Mouse (Mus musculus): ENCODE data around the gene Hdhd3. TPM values are rescaled to one million over a fixed set of nuclear protein-coding genes. Genes with fewer than 3 reads are reported as not detected.
A peak's percentile ranks its signal among the peaks of the same experiment; 100 is the strongest.
"Not testable (repeated sequence)": the region's sequence is repeated elsewhere in the genome, so short reads cannot be mapped to it uniquely, and the experiment has no call there.

Gene Hdhd3
- polyA plus RNA-seq, 1 experiment = 7.0 TPM

DNA sequence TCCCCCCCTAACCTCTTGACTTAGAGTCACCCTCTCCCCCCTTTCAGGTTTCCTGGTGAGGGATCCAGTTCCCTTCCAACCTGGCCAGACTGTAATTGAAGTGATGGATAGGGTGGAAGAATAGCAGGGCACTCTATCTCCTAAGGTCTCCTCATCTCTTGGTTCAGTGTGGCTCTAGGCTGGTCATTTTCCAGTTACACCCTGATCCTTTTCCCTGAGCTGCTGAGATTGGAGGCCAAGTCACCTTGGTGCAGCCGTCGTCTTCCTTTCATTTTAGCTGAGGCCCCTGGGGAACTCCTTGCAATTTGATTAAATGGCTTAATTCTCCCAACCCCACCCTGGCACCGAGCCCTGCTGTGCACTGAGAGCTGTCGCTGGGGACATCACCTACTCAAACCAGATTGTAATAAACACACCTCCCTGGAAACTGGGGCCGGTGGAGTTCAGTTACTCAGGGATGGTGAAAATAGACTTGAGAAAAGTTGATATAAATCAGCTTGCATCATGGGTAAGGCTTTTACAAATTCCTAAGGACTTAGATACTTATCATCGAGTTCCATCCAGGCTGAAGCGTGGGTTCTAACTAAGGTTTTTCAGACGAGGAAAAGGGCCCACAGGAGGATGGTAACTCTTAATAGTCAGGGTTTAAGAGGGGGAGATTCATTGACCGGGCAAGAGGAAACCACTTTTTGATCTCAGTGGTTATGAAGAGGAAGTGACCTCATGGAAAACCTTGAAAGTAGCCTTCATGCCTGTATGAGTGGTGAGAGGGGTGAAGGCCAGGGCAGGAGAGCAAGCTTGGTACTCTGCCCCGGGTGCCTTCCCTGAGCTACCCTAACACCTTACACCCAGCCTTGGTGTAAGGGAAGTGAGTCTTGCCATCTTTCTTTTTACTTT, 22.3 kb downstream of the Hdhd3 start:
- no peak for DNase-seq
- no peak overlapping the region for H3K4me3 ChIP-seq (ENCODE audit: control insufficient read depth, insufficient read depth, low read length)
- H3K36me3 ChIP-seq (ENCODE audit: control insufficient read depth, insufficient read depth, low read length) = no peaks in the 10 kb centered on the region
- TF ChIP-seq CTCF (IDR thresholded peaks at IDR 0.05; ENCODE audit: borderline replicate concordance, control insufficient read depth, extremely low read depth, insufficient read depth, low read length, poor library complexity) = no peak
- H3K27me3 ChIP-seq (ENCODE audit: control insufficient read depth, insufficient read depth, low read length) = no peaks in the 10 kb centered on the region
- WGBS = 25% methylated on average over 10 of the region's 10 CpGs
- H3K27ac ChIP-seq (ENCODE audit: control insufficient read depth, insufficient read depth, low read length) = no peak overlapping the region
- peaks cover 27% of the 10 kb centered on the region for H3K4me1 ChIP-seq (replicated peaks; ENCODE audit: control insufficient read depth, insufficient read depth, low read length)

DNA sequence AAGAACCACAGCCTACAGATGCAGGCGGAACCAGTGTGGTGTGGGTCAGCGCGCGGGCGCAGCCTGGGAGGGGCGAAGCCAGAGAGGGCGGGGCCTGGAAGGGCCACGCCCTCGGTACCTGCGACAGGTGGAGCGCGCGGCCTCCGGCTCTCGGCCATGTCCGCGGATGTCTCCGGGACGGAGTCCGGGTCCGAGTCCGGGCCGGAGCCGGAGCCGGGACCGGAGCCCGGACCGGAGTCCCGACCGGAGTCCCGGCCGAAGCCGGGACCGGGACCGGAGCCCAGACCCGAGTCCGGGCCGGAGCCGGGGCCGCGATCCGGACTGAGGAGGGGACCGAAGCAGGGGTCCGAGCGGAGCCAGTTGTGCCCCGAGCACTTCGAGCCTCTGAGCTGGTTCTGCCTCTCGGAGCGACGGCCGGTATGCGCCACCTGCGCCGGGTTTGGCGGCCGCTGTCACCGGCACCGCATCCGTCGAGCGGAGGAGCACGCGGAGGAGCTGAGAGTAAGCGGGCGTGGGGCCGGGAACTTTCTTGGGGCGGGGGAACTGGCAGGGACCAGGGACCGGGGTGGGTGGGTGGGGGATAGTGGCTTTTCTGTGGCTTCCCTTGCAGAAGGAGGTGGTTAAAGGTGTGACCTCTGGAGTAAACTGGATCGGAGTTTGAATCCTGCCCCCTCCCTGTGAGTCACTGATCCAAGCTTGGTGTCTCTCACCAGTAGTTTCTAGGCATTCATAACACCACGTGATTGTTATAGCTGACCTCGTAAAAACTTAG, 23.1 kb downstream of the Hdhd3 start, which contains the start of gene Bspry:
TSS of gene Bspry (plus strand) at position 117 of the 772 bp plus-strand sequence.
- WGBS = under 1% methylated on average over 71 of the region's 71 CpGs
- no peaks in the 10 kb centered on the region for H3K36me3 ChIP-seq (ENCODE audit: control insufficient read depth, insufficient read depth, low read length)
- no peaks in the 10 kb centered on the region for H3K27me3 ChIP-seq (ENCODE audit: control insufficient read depth, insufficient read depth, low read length)
- no peak within 1 kb of the TSS for H3K27ac ChIP-seq (ENCODE audit: control insufficient read depth, insufficient read depth, low read length)
- 0 out of 2 replicates have a peak, but pooled peaks have one; percentile 3 for TF ChIP-seq CTCF (IDR thresholded peaks at IDR 0.05; ENCODE audit: borderline replicate concordance, control insufficient read depth, extremely low read depth, insufficient read depth, low read length, poor library complexity)
- no peak for TF ChIP-seq POLR2A (IDR thresholded peaks at IDR 0.05; ENCODE audit: control insufficient read depth, extremely low read depth, insufficient read depth, low read length, poor library complexity)
- peaks cover 28% of the 10 kb centered on the region for H3K4me1 ChIP-seq (replicated peaks; ENCODE audit: control insufficient read depth, insufficient read depth, low read length)
- DNase-seq = peak; percentile 60
- peak within 1 kb of the TSS; percentile 34 for H3K4me3 ChIP-seq (ENCODE audit: control insufficient read depth, insufficient read depth, low read length)

DNA sequence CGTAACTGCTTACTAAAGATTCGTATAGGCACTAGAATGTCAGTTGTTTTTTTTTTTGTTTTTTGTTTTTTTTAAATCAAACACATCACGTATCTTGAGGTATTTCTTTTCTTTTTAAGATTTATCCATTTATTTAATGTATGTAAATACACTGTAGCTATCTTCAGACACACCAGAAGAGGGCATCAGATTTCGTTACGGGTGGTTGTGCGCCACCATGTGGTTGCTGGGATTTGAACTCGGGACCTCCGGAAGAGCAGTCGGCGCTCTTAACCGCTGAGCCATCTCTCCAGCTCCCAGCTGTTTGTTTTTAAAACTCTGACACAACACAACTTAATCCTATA, 23.7 kb downstream of the Hdhd3 start:
- H3K27ac ChIP-seq (ENCODE audit: control insufficient read depth, insufficient read depth, low read length); DNase-seq; H3K27me3 ChIP-seq (ENCODE audit: control insufficient read depth, insufficient read depth, low read length); H3K36me3 ChIP-seq (ENCODE audit: control insufficient read depth, insufficient read depth, low read length): not testable (repeated sequence)
- Histone ChIP-seq H3K4me3 (ENCODE audit: control insufficient read depth, insufficient read depth, low read length) (peak overlapping the region; percentile 34), H3K4me1 (replicated peaks; ENCODE audit: control insufficient read depth, insufficient read depth, low read length) (peaks cover 25% of the 10 kb centered on the region)
- WGBS = 10% methylated on average over 11 of the region's 11 CpGs

DNA sequence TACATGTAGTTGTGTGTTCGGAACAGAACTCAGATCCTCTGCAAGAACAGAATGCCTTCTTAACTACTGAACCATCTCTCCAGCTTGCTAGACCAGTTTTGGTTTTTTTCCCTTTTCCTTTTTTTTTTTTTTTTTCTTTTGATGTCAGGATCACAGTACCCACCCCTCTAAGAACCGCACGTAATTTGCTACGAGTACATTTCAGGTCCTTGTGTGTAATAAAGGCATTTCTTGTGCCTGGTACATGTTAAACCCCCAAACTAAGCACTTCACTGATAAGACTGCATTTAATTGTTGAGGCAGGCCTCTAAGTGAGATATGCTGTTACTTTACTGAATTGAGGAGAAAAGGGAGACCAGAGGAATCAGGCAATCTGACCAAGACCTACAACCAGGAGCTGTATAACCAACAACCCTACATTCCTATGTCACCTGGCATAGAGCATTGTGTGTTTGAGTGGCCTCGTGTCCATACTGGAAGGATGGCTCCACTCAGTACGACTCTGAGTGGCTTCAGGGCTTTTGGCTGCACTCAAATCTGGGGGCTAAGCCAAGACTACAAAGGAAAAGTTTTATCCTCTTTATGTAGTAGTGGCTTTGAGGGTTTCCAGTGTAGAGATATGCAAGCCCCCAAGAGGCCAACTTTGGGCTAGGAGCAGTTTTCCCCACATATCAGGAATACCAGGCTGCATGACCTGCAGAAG, 25.6 kb downstream of the Hdhd3 start:
- no peak for DNase-seq
- 83% methylated on average over 6 of the region's 6 CpGs for WGBS
- Histone ChIP-seq H3K27me3 (ENCODE audit: control insufficient read depth, insufficient read depth, low read length) (no peaks in the 10 kb centered on the region), H3K36me3 (ENCODE audit: control insufficient read depth, insufficient read depth, low read length) (no peaks in the 10 kb centered on the region), H3K4me1 (replicated peaks; ENCODE audit: control insufficient read depth, insufficient read depth, low read length) (peaks cover 22% of the 10 kb centered on the region), H3K4me3 (ENCODE audit: control insufficient read depth, insufficient read depth, low read length) (no peak overlapping the region), H3K27ac (ENCODE audit: control insufficient read depth, insufficient read depth, low read length) (no peak overlapping the region)
- TF ChIP-seq POLR2A (IDR thresholded peaks at IDR 0.05; ENCODE audit: control insufficient read depth, extremely low read depth, insufficient read depth, low read length, poor library complexity) (no peak), CTCF (IDR thresholded peaks at IDR 0.05; ENCODE audit: borderline replicate concordance, control insufficient read depth, extremely low read depth, insufficient read depth, low read length, poor library complexity) (no peak)

DNA sequence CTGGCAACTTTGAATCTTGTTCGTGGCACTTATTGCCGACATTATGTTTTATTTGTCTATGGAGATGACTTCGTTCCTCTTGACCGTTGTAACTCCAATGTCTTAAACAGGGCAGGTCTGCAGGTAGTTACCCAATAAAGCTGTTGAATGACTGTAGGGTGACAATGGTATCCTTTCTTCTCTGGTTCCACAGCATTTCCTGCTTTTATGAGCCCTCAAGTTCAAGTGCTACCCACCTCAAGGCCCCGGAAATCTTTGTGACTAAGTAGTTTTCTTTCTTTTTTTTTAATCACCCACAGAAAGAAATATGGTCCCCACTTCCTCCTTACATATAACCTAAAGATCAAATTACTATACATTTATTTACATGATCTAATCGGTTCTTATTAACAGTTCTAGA, 27.5 kb downstream of the Hdhd3 start:
- Histone ChIP-seq H3K36me3 (ENCODE audit: control insufficient read depth, insufficient read depth, low read length) (no peaks in the 10 kb centered on the region), H3K27ac (ENCODE audit: control insufficient read depth, insufficient read depth, low read length) (peak overlapping the region; percentile 88; the same call in 1 of the 2 replicates), H3K4me3 (ENCODE audit: control insufficient read depth, insufficient read depth, low read length) (no peak overlapping the region), H3K4me1 (replicated peaks; ENCODE audit: control insufficient read depth, insufficient read depth, low read length) (peaks cover 22% of the 10 kb centered on the region), H3K27me3 (ENCODE audit: control insufficient read depth, insufficient read depth, low read length) (no peaks in the 10 kb centered on the region)
- TF ChIP-seq CTCF (IDR thresholded peaks at IDR 0.05; ENCODE audit: borderline replicate concordance, control insufficient read depth, extremely low read depth, insufficient read depth, low read length, poor library complexity) = no peak
- no peak for TF ChIP-seq POLR2A (IDR thresholded peaks at IDR 0.05; ENCODE audit: control insufficient read depth, extremely low read depth, insufficient read depth, low read length, poor library complexity)
- 29% methylated on average over 6 of the region's 6 CpGs for WGBS
- peak; percentile 27 for DNase-seq

DNA sequence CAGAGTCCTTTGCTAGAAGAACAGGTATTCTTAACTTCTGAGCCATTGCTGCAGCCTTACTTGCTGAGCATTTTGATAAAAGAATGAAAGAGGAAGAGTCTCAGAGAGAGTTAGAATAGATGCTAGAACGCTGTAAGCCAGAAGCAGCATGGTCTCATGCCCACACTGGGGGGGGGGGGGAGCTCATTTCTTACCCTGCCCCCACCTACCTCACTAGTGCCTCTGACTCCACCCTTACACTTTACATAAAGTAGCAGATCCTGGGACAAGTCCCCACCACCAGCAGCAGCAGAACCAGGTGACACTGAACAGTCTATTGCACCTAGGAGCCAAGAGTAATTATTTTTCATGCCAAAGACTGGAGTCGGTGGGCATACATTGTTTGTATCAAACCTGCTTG, 28.1 kb downstream of the Hdhd3 start:
- Histone ChIP-seq H3K4me1 (replicated peaks; ENCODE audit: control insufficient read depth, insufficient read depth, low read length) (peaks cover 24% of the 10 kb centered on the region), H3K36me3 (ENCODE audit: control insufficient read depth, insufficient read depth, low read length) (no peaks in the 10 kb centered on the region), H3K27ac (ENCODE audit: control insufficient read depth, insufficient read depth, low read length) (peak overlapping the region; percentile 88), H3K27me3 (ENCODE audit: control insufficient read depth, insufficient read depth, low read length) (no peaks in the 10 kb centered on the region), H3K4me3 (ENCODE audit: control insufficient read depth, insufficient read depth, low read length) (no peak overlapping the region)
- peak; percentile 35 for DNase-seq
- TF ChIP-seq CTCF (IDR thresholded peaks at IDR 0.05; ENCODE audit: borderline replicate concordance, control insufficient read depth, extremely low read depth, insufficient read depth, low read length, poor library complexity) (no peak), POLR2A (IDR thresholded peaks at IDR 0.05; ENCODE audit: control insufficient read depth, extremely low read depth, insufficient read depth, low read length, poor library complexity) (no peak)
- 26% methylated on average over 2 of the region's 2 CpGs for WGBS
